Mouse (Mus musculus) intestine, postnatal 0 days (tissue): ENCODE data around the gene Pcyox1. TPM values are rescaled to one million over a fixed set of nuclear protein-coding genes. Genes with fewer than 3 reads are reported as not detected.

Source experiments
- ATAC-seq: fragments of 200-750 bp; cut with Nextera tagmentation; 2 replicates; pipeline ENCODE4 v1.8.0; 2017; ENCODE audit warnings: mild to moderate bottlenecking, moderate TSS enrichment, moderate library complexity
- H3K27ac ChIP-seq: fragments of 300-500 bp; sonication (generic); 2 replicates; pipeline ENCODE4 v1.5.1; 2014; ENCODE audit warnings: mild to moderate bottlenecking, low read depth, low read length, moderate library complexity
- H3K27me3 ChIP-seq: fragments of 300-500 bp; sonication (generic); replicated peaks from 2 replicates; pipeline ENCODE4 v1.6.1; 2014; ENCODE audit warnings: low read length, mixed read lengths; ENCODE audit not compliant: control insufficient read depth, insufficient read depth
- H3K36me3 ChIP-seq: fragments of 300-500 bp; sonication (generic); 2 replicates; pipeline ENCODE4 v1.6.1; 2014; ENCODE audit warnings: mild to moderate bottlenecking, moderate library complexity; ENCODE audit not compliant: control insufficient read depth, insufficient read depth
- H3K4me1 ChIP-seq: fragments of 300-500 bp; sonication (generic); replicated peaks from 2 replicates; pipeline ENCODE4 v1.6.1; 2014; ENCODE audit warnings: antibody characterized with exemption, low read length, mixed read lengths; ENCODE audit not compliant: control insufficient read depth, insufficient read depth
- H3K4me2 ChIP-seq: fragments of 300-500 bp; sonication (generic); replicated peaks from 2 replicates; pipeline ENCODE4 v1.6.1; 2014; ENCODE audit warnings: low read depth, mild to moderate bottlenecking, moderate library complexity
- H3K4me3 ChIP-seq: fragments of 300-500 bp; sonication (generic); 2 replicates; pipeline ENCODE4 v1.5.1; 2014; ENCODE audit warnings: low read depth, low read length
- H3K9ac ChIP-seq: fragments of 300-500 bp; sonication (generic); 2 replicates; pipeline ENCODE4 v1.6.1; 2014; ENCODE audit warnings: mild to moderate bottlenecking, low read depth, low read length
- H3K9me3 ChIP-seq: fragments of 300-500 bp; sonication (generic); 2 replicates; pipeline ENCODE4 v1.6.1; 2016; ENCODE audit warnings: mixed run types; ENCODE audit not compliant: control insufficient read depth
- CTCF ChIP-seq: sonication (generic); IDR thresholded peaks from 2 replicates; pipeline ENCODE4 v1.5.1; 2016; ENCODE audit warnings: low read depth, mild to moderate bottlenecking, control low read depth, antibody characterized with exemption, moderate library complexity
- WGBS: fragments of 180-500 bp; shearing (Covaris S2); extraction: QIAGEN DNeasy Blood & Tissue Kit; methylation state at CpG from one replicate; pipeline ENCODE4 v1.1.7; 2014; 5-methylcytosine and 5-hydroxymethylcytosine counted together
- polyA plus RNA-seq: library from polyadenylated mRNA; unstranded; fragments of >200 nt; fragmentation: Nextera tagmentation; extraction: Ambion mirVana; gene quantifications from 2 replicates; pipeline ENCODE4 v1.2.1, GENCODE M21; 2015

Gene Pcyox1
- polyA plus RNA-seq, 1 experiment from 2014 or later = 37.8 TPM

DNA sequence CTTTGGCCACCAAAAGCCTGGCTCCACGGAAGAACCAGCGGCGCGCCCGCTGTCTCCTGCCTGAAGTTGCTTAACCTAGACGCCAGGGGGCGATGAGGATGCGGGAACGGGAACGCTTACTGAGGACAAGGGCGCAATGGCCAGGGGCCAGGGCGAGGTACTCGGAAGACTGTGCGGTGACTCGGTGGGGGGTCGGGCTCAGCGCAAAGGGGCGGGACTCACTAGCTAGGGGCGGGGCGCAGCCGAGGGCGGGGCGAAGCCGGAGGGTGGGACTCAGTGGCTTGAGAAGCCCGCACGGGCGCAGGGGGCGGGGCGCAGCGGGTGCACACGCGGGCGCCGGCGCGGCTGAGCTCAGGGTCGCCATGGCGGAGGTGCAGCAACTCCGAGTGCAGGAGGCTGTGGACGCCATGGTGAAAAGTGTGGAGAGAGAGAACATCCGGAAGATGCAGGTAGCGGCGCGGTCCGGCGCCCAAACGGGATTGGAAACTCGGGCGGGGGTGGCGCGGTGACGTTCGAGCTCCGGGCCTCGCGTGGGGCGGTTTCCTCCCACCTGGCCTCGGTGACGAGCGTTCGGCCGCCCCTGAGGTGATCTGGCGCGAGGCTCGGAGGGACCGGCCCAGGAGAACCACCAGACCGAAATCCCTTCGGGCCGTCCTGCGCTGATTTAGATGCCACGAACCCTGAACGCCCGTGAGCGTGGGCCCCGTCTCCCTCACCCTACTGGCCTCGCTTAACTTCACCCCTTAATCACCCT, 31.4 kb downstream of the Pcyox1 start, which contains the start of gene Fam136a:
Fam136a (plus strand) TSS at position 276 of the 754 bp plus-strand sequence.
- Histone ChIP-seq H3K4me1 (no peaks in the 10 kb centered on the region), H3K27ac (peak within 1 kb of the TSS; percentile 90), H3K9ac (peak within 1 kb of the TSS; percentile 71), H3K36me3 (peaks cover 6% of the 10 kb centered on the region; the same call in 1 of the 2 replicates), H3K9me3 (no peaks in the 10 kb centered on the region), H3K4me3 (peak within 1 kb of the TSS; percentile 58), H3K27me3 (no peaks in the 10 kb centered on the region), H3K4me2 (peak within 1 kb of the TSS; percentile 98)
- TF ChIP-seq CTCF = peak; percentile 98
- peak; percentile 94 for ATAC-seq
- WGBS = under 1% methylated on average over 69 of the region's 76 CpGs

GRCm38 (mm10) chr6:86364442-86365141, 32.4 kb downstream of the Pcyox1 start:
- H3K9me3 ChIP-seq = no peaks in the 10 kb centered on the region
- H3K27me3 ChIP-seq = no peaks in the 10 kb centered on the region
- peak overlapping the region; percentile 98 for H3K4me2 ChIP-seq
- TF ChIP-seq CTCF = peak; percentile 96
- peaks cover 6% of the 10 kb centered on the region; the same call in 1 of the 2 replicates for H3K36me3 ChIP-seq
- peak overlapping the region; percentile 54 for H3K9ac ChIP-seq
- H3K4me1 ChIP-seq = no peaks in the 10 kb centered on the region
- ATAC-seq = no peak; the same call in 1 of the 2 replicates
- under 1% methylated on average over 17 of the region's 17 CpGs for WGBS
- no peak overlapping the region for H3K27ac ChIP-seq
- H3K4me3 ChIP-seq = peak overlapping the region; percentile 58

DNA sequence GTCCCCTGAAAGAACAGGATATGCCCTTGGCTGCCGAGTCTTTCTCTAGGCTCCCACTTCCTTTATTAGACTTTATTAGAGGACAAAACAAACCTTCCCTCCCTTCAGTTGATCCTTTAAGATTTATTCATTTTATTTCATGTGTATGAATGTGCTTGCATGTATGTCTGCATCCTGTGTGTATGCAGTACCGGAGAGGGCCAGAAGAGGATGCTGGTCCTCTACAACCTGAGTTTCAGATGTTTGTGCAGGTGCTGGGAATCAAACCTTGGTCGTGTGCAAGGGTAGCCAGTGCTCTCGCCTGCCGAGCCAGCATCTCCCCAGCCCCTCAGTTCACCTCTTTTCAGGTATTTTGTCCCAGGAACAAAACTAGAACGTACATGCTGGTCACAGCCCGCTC, 35.6 kb downstream of the Pcyox1 start:
- Histone ChIP-seq H3K9me3 (no peaks in the 10 kb centered on the region), H3K36me3 (no peaks in the 10 kb centered on the region), H3K27ac (no peak overlapping the region), H3K4me3 (no peak overlapping the region), H3K9ac (no peak overlapping the region), H3K4me2 (no peak overlapping the region), H3K4me1 (no peaks in the 10 kb centered on the region), H3K27me3 (no peaks in the 10 kb centered on the region)
- peak; percentile 29 for TF ChIP-seq CTCF
- 88% methylated on average over 7 of the region's 7 CpGs for WGBS
- ATAC-seq = no peak

GRCm38 (mm10) chr6:86360691-86361090, 36.3 kb downstream of the Pcyox1 start:
- no peaks in the 10 kb centered on the region for H3K9me3 ChIP-seq
- no peak overlapping the region for H3K9ac ChIP-seq
- TF ChIP-seq CTCF = no peak
- H3K36me3 ChIP-seq = no peaks in the 10 kb centered on the region
- H3K27me3 ChIP-seq = no peaks in the 10 kb centered on the region
- H3K4me2 ChIP-seq = no peak overlapping the region
- H3K4me3 ChIP-seq = no peak overlapping the region
- H3K27ac ChIP-seq = no peak overlapping the region
- no peaks in the 10 kb centered on the region for H3K4me1 ChIP-seq
- no peak for ATAC-seq
- 51% methylated on average over 7 of the region's 7 CpGs for WGBS

DNA sequence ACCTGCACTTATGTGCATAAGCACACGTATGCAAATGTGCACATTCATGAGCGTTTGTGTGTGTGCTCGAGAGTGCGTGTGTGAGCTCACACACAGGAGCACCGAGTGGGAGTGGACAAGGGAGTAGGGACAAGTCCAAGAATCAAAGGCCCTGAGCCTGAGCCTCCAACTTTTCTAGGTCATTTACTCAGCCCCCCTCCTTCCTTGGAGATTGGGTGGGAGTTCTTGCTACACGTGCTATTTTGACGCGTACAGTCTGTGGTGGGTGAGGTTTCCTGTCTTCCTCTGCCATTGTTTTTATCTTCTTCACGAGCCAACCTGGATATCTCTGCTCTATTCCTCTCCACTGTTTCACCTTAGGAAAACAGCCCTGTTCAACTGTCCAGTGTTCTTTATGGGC, 40.0 kb downstream of the Pcyox1 start:
- no peak overlapping the region for H3K9ac ChIP-seq
- H3K27ac ChIP-seq = no peak overlapping the region
- H3K4me1 ChIP-seq = no peaks in the 10 kb centered on the region
- no peaks in the 10 kb centered on the region for H3K27me3 ChIP-seq
- H3K36me3 ChIP-seq = no peaks in the 10 kb centered on the region
- no peak for ATAC-seq
- H3K9me3 ChIP-seq = no peaks in the 10 kb centered on the region
- no peak overlapping the region for H3K4me2 ChIP-seq
- no peak for TF ChIP-seq CTCF
- H3K4me3 ChIP-seq = no peak overlapping the region
- WGBS = 72% methylated on average over 9 of the region's 9 CpGs

DNA sequence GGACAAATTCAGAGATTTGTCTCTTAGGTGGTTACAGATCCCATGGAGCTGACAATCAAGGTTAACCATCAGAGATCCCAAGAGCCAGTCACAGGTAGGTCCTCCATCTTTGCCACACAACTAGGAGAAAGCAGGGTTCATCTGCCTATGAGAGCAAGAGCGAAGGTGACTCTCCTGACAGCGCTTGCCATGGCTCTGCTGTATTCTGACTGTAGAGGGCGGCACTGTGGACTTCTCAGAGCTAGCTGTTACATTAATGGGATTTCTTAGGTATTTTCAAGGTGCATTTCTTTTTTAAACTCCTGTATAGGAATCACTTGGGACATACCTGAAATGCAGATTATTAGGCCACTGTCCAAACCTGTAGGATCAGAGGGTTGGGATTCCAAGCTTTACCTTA, 42.0 kb downstream of the Pcyox1 start:
- Histone ChIP-seq H3K36me3 (no peaks in the 10 kb centered on the region), H3K9me3 (no peaks in the 10 kb centered on the region), H3K4me1 (no peaks in the 10 kb centered on the region), H3K27ac (no peak overlapping the region), H3K27me3 (no peaks in the 10 kb centered on the region), H3K4me2 (no peak overlapping the region), H3K4me3 (no peak overlapping the region), H3K9ac (no peak overlapping the region)
- peak; percentile 48 for TF ChIP-seq CTCF
- no peak for ATAC-seq
- 70% methylated on average over 3 of the region's 3 CpGs for WGBS
